15 mouse cellular contexts compared by ENCODE assay signal in genomic region chr4:65238540-65238998, GRCm38 (mm10).
DNase-seq lines count a peak whose midpoint lies in the region; ATAC-seq and TF ChIP-seq lines count a peak whose summit lies in the region.
"Had no signal": no experiment of that assay in that cellular context is flagged by ENCODE, and none has a peak within 500 bp of the region (broad histone marks: within the 10 kb centered on the region; RNA-seq: fewer than 3 reads in every experiment).

No protein-coding gene starts in this region.

- H3K27ac ChIP-seq in hindbrain, embryonic 10.5 days = peak overlapping the region; percentile 71
- no peak overlapping the region for H3K27ac ChIP-seq in hindbrain, postnatal 0 days
- no peak overlapping the region for H3K27ac ChIP-seq in forebrain, embryonic 14.5 days (ENCODE audit: low read depth, low read length)
- no peak overlapping the region for H3K27ac ChIP-seq in midbrain, embryonic 16.5 days (ENCODE audit: low read length)
- H3K27ac ChIP-seq: lung, embryonic 15.5 days had no signal

- no peak overlapping the region for H3K4me3 ChIP-seq in hindbrain, embryonic 10.5 days
- H3K4me3 ChIP-seq in hindbrain, postnatal 0 days (ENCODE audit: low read length) = no peak overlapping the region
- H3K4me3 ChIP-seq in forebrain, embryonic 14.5 days (ENCODE audit: low read depth, low read length) = no peak overlapping the region
- no peak overlapping the region for H3K4me3 ChIP-seq in midbrain, embryonic 16.5 days (ENCODE audit: low read depth, low read length)
- H3K4me3 ChIP-seq: erythroblast, embryonic 14.5 days; lung, embryonic 15.5 days; megakaryocyte, embryonic 14.5 days had no signal

- peaks cover 36% of the 10 kb centered on the region for H3K4me1 ChIP-seq in hindbrain, embryonic 10.5 days (replicated peaks)
- no peaks in the 10 kb centered on the region for H3K4me1 ChIP-seq in hindbrain, postnatal 0 days (ENCODE audit: insufficient read depth, low read length)
- H3K4me1 ChIP-seq in forebrain, embryonic 14.5 days (ENCODE audit: control insufficient read depth, insufficient read depth, low read length) = peaks cover 2% of the 10 kb centered on the region; the same call in 1 of the 2 replicates
- no peaks in the 10 kb centered on the region; the same call in 1 of the 2 replicates for H3K4me1 ChIP-seq in midbrain, embryonic 16.5 days (ENCODE audit: control insufficient read depth, insufficient read depth, low read length)
- H3K4me1 ChIP-seq: lung, embryonic 15.5 days; megakaryocyte, embryonic 14.5 days had no signal

- no peak for TF ChIP-seq CTCF in hindbrain, postnatal 0 days (IDR thresholded peaks at IDR 0.05; ENCODE audit: low read depth)

- intact Hi-C loops in gastrocnemius, postnatal 36 days (cut with DNase I) = no loop called here

- peak; percentile 59 for DNase-seq in hindbrain, embryonic 10.5 days (ENCODE audit: low spot score)
- DNase-seq in hindbrain, postnatal 0 days (ENCODE audit: low spot score) = no peak
- DNase-seq in ZHBTc4 (ENCODE audit: low read depth, low spot score) = peak; percentile 92
- DNase-seq in forebrain, embryonic 14.5 days (ENCODE audit: low spot score) = no peak
- DNase-seq in testis, postnatal 14 days (ENCODE audit: low spot score) = no peak
- no peak for DNase-seq in gastrocnemius, postnatal 36 days
- DNase-seq: cerebellum, postnatal 10 days; kidney, postnatal 25 days; layer of hippocampus, postnatal 36 days; thymus, postnatal 36 days had no signal

- WGBS in hindbrain, embryonic 10.5 days = 2% methylated on average over 8 of the region's 8 CpGs
- WGBS in hindbrain, postnatal 0 days = 12% methylated on average over 8 of the region's 8 CpGs
- under 1% methylated on average over 8 of the region's 8 CpGs for WGBS in forebrain, embryonic 14.5 days
- 2% methylated on average over 8 of the region's 8 CpGs for WGBS in midbrain, embryonic 16.5 days

- H3K36me3 ChIP-seq in hindbrain, embryonic 10.5 days = no peaks in the 10 kb centered on the region
- no peaks in the 10 kb centered on the region for H3K36me3 ChIP-seq in hindbrain, postnatal 0 days (ENCODE audit: insufficient read depth, low read length)
- no peaks in the 10 kb centered on the region for H3K36me3 ChIP-seq in forebrain, embryonic 14.5 days (ENCODE audit: control insufficient read depth, insufficient read depth, low read length)
- H3K36me3 ChIP-seq in midbrain, embryonic 16.5 days (ENCODE audit: control insufficient read depth, insufficient read depth, low read length) = no peaks in the 10 kb centered on the region
- H3K36me3 ChIP-seq: lung, embryonic 15.5 days had no signal

- no peak for ATAC-seq in hindbrain, postnatal 0 days
- peak; percentile 75 for ATAC-seq in forebrain, embryonic 14.5 days
- ATAC-seq in midbrain, embryonic 16.5 days = peak; percentile 66
- no peak for ATAC-seq in megakaryocyte-erythroid progenitor cell, adult 5-6 weeks (replicated peaks; ENCODE audit: low FRiP score, low TSS enrichment, poor library complexity, severe bottlenecking)

- no peak overlapping the region for H3K9ac ChIP-seq in hindbrain, postnatal 0 days (replicated peaks; ENCODE audit: low read length)
- no peak overlapping the region for H3K9ac ChIP-seq in forebrain, embryonic 14.5 days (ENCODE audit: low read length)
- no peak overlapping the region for H3K9ac ChIP-seq in midbrain, embryonic 16.5 days (ENCODE audit: low read depth, low read length)
- H3K9ac ChIP-seq: lung, embryonic 15.5 days had no signal

- H3K9me3 ChIP-seq in hindbrain, embryonic 10.5 days = no peaks in the 10 kb centered on the region
- H3K9me3 ChIP-seq in hindbrain, postnatal 0 days (ENCODE audit: low read length) = no peaks in the 10 kb centered on the region
- H3K9me3 ChIP-seq in forebrain, embryonic 14.5 days (replicated peaks; ENCODE audit: control insufficient read depth, low read length) = no peaks in the 10 kb centered on the region
- no peaks in the 10 kb centered on the region for H3K9me3 ChIP-seq in midbrain, embryonic 16.5 days (replicated peaks; ENCODE audit: control insufficient read depth, low read length, poor library complexity, severe bottlenecking)
- H3K9me3 ChIP-seq: lung, embryonic 15.5 days had no signal

- H3K4me2 ChIP-seq in hindbrain, postnatal 0 days (ENCODE audit: low read depth, low read length) = no peak overlapping the region
- H3K4me2 ChIP-seq in forebrain, embryonic 14.5 days (ENCODE audit: low read length) = no peak overlapping the region
- H3K4me2 ChIP-seq in midbrain, embryonic 16.5 days (ENCODE audit: low read length) = peak overlapping the region; percentile 10; the same call in 1 of the 2 replicates
- H3K4me2 ChIP-seq: lung, embryonic 15.5 days had no signal

- H3K27me3 ChIP-seq in hindbrain, embryonic 10.5 days (ENCODE audit: insufficient read depth, poor library complexity, severe bottlenecking) = peaks cover 9% of the 10 kb centered on the region; the same call in 1 of the 2 replicates
- H3K27me3 ChIP-seq in hindbrain, postnatal 0 days (ENCODE audit: insufficient read depth, low read length) = no peaks in the 10 kb centered on the region
- no peaks in the 10 kb centered on the region for H3K27me3 ChIP-seq in forebrain, embryonic 14.5 days (replicated peaks; ENCODE audit: control insufficient read depth, insufficient read depth, low read length)
- H3K27me3 ChIP-seq in midbrain, embryonic 16.5 days (ENCODE audit: control insufficient read depth, insufficient read depth, low read depth, low read length) = no peaks in the 10 kb centered on the region
- H3K27me3 ChIP-seq: lung, embryonic 15.5 days; megakaryocyte, embryonic 14.5 days had no signal

Comparison
In these comparisons a context has a peak if more than half of its experiments do, and no peak if none do; other contexts are left out.
1. DNase-seq: peak in hindbrain, embryonic 10.5 days (single experiment) and ZHBTc4 (single experiment); none in hindbrain, postnatal 0 days (single experiment), forebrain, embryonic 14.5 days (single experiment), testis, postnatal 14 days (single experiment) and gastrocnemius, postnatal 36 days (0 of 2).
2. ATAC-seq: peak in forebrain, embryonic 14.5 days (single experiment) and midbrain, embryonic 16.5 days (single experiment); none in hindbrain, postnatal 0 days (single experiment) and megakaryocyte-erythroid progenitor cell, adult 5-6 weeks (single experiment).